Mouse (Mus musculus) heart, embryonic 10.5 days (tissue): ENCODE measurements at regions not wholly inside any gene's neighbourhood (a gene's known extent, or its start where the extent isn't known, plus 50 kb on each side); places are given as distances from the start of the nearest gene placed in this dataset.

Experiments used
- DNase-seq: peaks from one replicate; pipeline ENCODE4 v3.0.0-alpha.2; 2017; ENCODE audit warnings: low spot score
- H3K27ac ChIP-seq: fragments of 300-500 bp; sonication (generic); 2 replicates; pipeline ENCODE4 v1.5.1; 2016; ENCODE audit warnings: mild to moderate bottlenecking
- H3K27me3 ChIP-seq: fragments of 300-500 bp; sonication (generic); 2 replicates; pipeline ENCODE4 v1.6.1; 2016; ENCODE audit warnings: mild to moderate bottlenecking; ENCODE audit not compliant: poor library complexity, insufficient read depth, severe bottlenecking
- H3K36me3 ChIP-seq: fragments of 300-500 bp; sonication (generic); 2 replicates; pipeline ENCODE4 v1.6.1; 2016; ENCODE audit warnings: mild to moderate bottlenecking, moderate library complexity
- H3K4me1 ChIP-seq: fragments of 300-500 bp; sonication (generic); 2 replicates; pipeline ENCODE4 v1.6.1; 2016; ENCODE audit warnings: mild to moderate bottlenecking
- H3K4me3 ChIP-seq: fragments of 300-500 bp; sonication (generic); 2 replicates; pipeline ENCODE4 v1.5.1; 2016; ENCODE audit warnings: mild to moderate bottlenecking, moderate library complexity
- H3K9me3 ChIP-seq: fragments of 300-500 bp; sonication (generic); 2 replicates; pipeline ENCODE4 v1.6.1; 2016; ENCODE audit warnings: mild to moderate bottlenecking, moderate library complexity
- WGBS: fragments of 180-500 bp; shearing (Covaris S2); methylation state at CpG from one replicate; pipeline ENCODE4 v1.1.7; 2016; 5-methylcytosine and 5-hydroxymethylcytosine counted together

GRCm38 (mm10) chr8:79505381-79505780 is 106.1 kb upstream of the Smad1 start:
- WGBS, result 75% methylated on average over 5 of the region's 5 CpGs
- Histone ChIP-seq H3K27me3 (no peaks in the 10 kb centered on the region), H3K4me3 (no peak overlapping the region), H3K27ac (no peak overlapping the region), H3K36me3 (no peaks in the 10 kb centered on the region), H3K9me3 (no peaks in the 10 kb centered on the region), H3K4me1 (no peaks in the 10 kb centered on the region)
- no peak for DNase-seq

- Histone ChIP-seq H3K27ac (no peak overlapping the region), H3K27me3 (no peaks in the 10 kb centered on the region), H3K4me1 (no peaks in the 10 kb centered on the region; the same call in 1 of the 2 replicates), H3K4me3 (no peak overlapping the region), H3K9me3 (no peaks in the 10 kb centered on the region), H3K36me3 (no peaks in the 10 kb centered on the region)
- no peak for DNase-seq
- 65% methylated on average over 2 of the region's 2 CpGs for WGBS
These were observed 104.6 kb upstream of the Smad1 start for GRCm38 (mm10) chr8:79503906-79504305.

- no peaks in the 10 kb centered on the region for H3K27me3 ChIP-seq
- WGBS, result 68% methylated on average over 4 of the region's 4 CpGs
- H3K4me1 ChIP-seq, result peaks cover 9% of the 10 kb centered on the region
- no peaks in the 10 kb centered on the region for H3K9me3 ChIP-seq
- no peak for DNase-seq
- no peaks in the 10 kb centered on the region for H3K36me3 ChIP-seq
- no peak overlapping the region for H3K27ac ChIP-seq
- no peak overlapping the region for H3K4me3 ChIP-seq
These were observed 102.7 kb upstream of the Smad1 start for GRCm38 (mm10) chr8:79502062-79502461.

- H3K27ac ChIP-seq, result no peak overlapping the region
- no peak overlapping the region for H3K4me3 ChIP-seq
- WGBS, result 79% methylated on average over 11 of the region's 11 CpGs
These were observed 101.9 kb upstream of the Smad1 start for GRCm38 (mm10) chr8:79501238-79501637.

GRCm38 (mm10) chr8:79499258-79499657 is 99.9 kb upstream of the Smad1 start:
- H3K27ac ChIP-seq, result no peak overlapping the region

More at GRCm38 (mm10) chr8:79501238-79501637, 101.9 kb upstream of the Smad1 start:
- DNase-seq, result no peak
- peaks cover 9% of the 10 kb centered on the region for H3K4me1 ChIP-seq
- no peaks in the 10 kb centered on the region for H3K27me3 ChIP-seq
- H3K36me3 ChIP-seq, result no peaks in the 10 kb centered on the region
- H3K9me3 ChIP-seq, result no peaks in the 10 kb centered on the region

GRCm38 (mm10) chr8:79498611-79499010 is 99.3 kb upstream of the Smad1 start:
- no peak overlapping the region for H3K27ac ChIP-seq
- H3K9me3 ChIP-seq, result no peaks in the 10 kb centered on the region
- WGBS, result 74% methylated on average over 2 of the region's 2 CpGs
- H3K4me3 ChIP-seq, result no peak overlapping the region
- H3K27me3 ChIP-seq, result no peaks in the 10 kb centered on the region
- peaks cover 9% of the 10 kb centered on the region for H3K4me1 ChIP-seq
- DNase-seq, result no peak
- no peaks in the 10 kb centered on the region for H3K36me3 ChIP-seq

More at GRCm38 (mm10) chr8:79499258-79499657, 99.9 kb upstream of the Smad1 start:
- Histone ChIP-seq H3K4me3 (no peak overlapping the region), H3K36me3 (no peaks in the 10 kb centered on the region), H3K9me3 (no peaks in the 10 kb centered on the region), H3K27me3 (no peaks in the 10 kb centered on the region), H3K4me1 (peaks cover 9% of the 10 kb centered on the region)
- DNase-seq, result no peak
- 79% methylated on average over 2 of the region's 2 CpGs for WGBS

- Histone ChIP-seq H3K27me3 (no peaks in the 10 kb centered on the region), H3K9me3 (no peaks in the 10 kb centered on the region), H3K4me1 (peaks cover 11% of the 10 kb centered on the region; the same call in 1 of the 2 replicates), H3K36me3 (no peaks in the 10 kb centered on the region), H3K27ac (0 out of 2 replicates have a peak overlapping the region, but pooled peaks have one; percentile 10), H3K4me3 (no peak overlapping the region)
- DNase-seq, result no peak
- WGBS, result 55% methylated on average over 10 of the region's 10 CpGs
These were observed 91.9 kb upstream of the Smad1 start for GRCm38 (mm10) chr8:79491156-79491698.

- Histone ChIP-seq H3K4me3 (no peak overlapping the region), H3K36me3 (no peaks in the 10 kb centered on the region), H3K27ac (0 out of 2 replicates have a peak overlapping the region, but pooled peaks have one; percentile 10), H3K4me1 (peaks cover 11% of the 10 kb centered on the region; the same call in 1 of the 2 replicates), H3K27me3 (no peaks in the 10 kb centered on the region), H3K9me3 (no peaks in the 10 kb centered on the region)
- DNase-seq, result no peak
- WGBS, result 66% methylated on average over 4 of the region's 4 CpGs
These were observed 91.4 kb upstream of the Smad1 start for GRCm38 (mm10) chr8:79490739-79491138.

GRCm38 (mm10) chr8:79488861-79489260 is 89.5 kb upstream of the Smad1 start:
- no peak overlapping the region for H3K27ac ChIP-seq
- peaks cover 11% of the 10 kb centered on the region; the same call in 1 of the 2 replicates for H3K4me1 ChIP-seq
- H3K36me3 ChIP-seq, result no peaks in the 10 kb centered on the region
- no peaks in the 10 kb centered on the region for H3K27me3 ChIP-seq
- H3K9me3 ChIP-seq, result no peaks in the 10 kb centered on the region
- WGBS, result 75% methylated on average over 2 of the region's 2 CpGs
- no peak overlapping the region for H3K4me3 ChIP-seq
- DNase-seq, result no peak

GRCm38 (mm10) chr8:79487597-79487996 is 88.3 kb upstream of the Smad1 start:
- WGBS, result 77% methylated on average over 6 of the region's 6 CpGs
- no peaks in the 10 kb centered on the region for H3K36me3 ChIP-seq
- no peak for DNase-seq
- peaks cover 11% of the 10 kb centered on the region; the same call in 1 of the 2 replicates for H3K4me1 ChIP-seq
- no peak overlapping the region for H3K27ac ChIP-seq
- H3K4me3 ChIP-seq, result no peak overlapping the region
- H3K27me3 ChIP-seq, result no peaks in the 10 kb centered on the region
- H3K9me3 ChIP-seq, result no peaks in the 10 kb centered on the region

- DNase-seq, result peak; percentile 35
- Histone ChIP-seq H3K4me1 (no peaks in the 10 kb centered on the region), H3K4me3 (no peak overlapping the region), H3K27ac (no peak overlapping the region), H3K36me3 (no peaks in the 10 kb centered on the region), H3K27me3 (no peaks in the 10 kb centered on the region), H3K9me3 (no peaks in the 10 kb centered on the region)
- 85% methylated on average over 8 of the region's 8 CpGs for WGBS
These were observed 80.0 kb upstream of the Smad1 start for GRCm38 (mm10) chr8:79479326-79479725.

GRCm38 (mm10) chr8:79476012-79476411 is 76.7 kb upstream of the Smad1 start:
- DNase-seq, result no peak

GRCm38 (mm10) chr8:79474679-79475078 is 75.4 kb upstream of the Smad1 start:
- 70% methylated on average over 8 of the region's 8 CpGs for WGBS

More at GRCm38 (mm10) chr8:79476012-79476411, 76.7 kb upstream of the Smad1 start:
- Histone ChIP-seq H3K27ac (no peak overlapping the region), H3K9me3 (no peaks in the 10 kb centered on the region), H3K36me3 (no peaks in the 10 kb centered on the region), H3K27me3 (no peaks in the 10 kb centered on the region), H3K4me3 (no peak overlapping the region), H3K4me1 (no peaks in the 10 kb centered on the region)
- 79% methylated on average over 5 of the region's 5 CpGs for WGBS

GRCm38 (mm10) chr8:79452101-79452500 is 52.8 kb upstream of the Smad1 start:
- Histone ChIP-seq H3K4me1 (peaks cover 10% of the 10 kb centered on the region), H3K4me3 (no peak overlapping the region), H3K9me3 (no peaks in the 10 kb centered on the region), H3K27ac (no peak overlapping the region), H3K36me3 (no peaks in the 10 kb centered on the region), H3K27me3 (no peaks in the 10 kb centered on the region)
- no peak for DNase-seq

More at GRCm38 (mm10) chr8:79474679-79475078, 75.4 kb upstream of the Smad1 start:
- H3K9me3 ChIP-seq, result no peaks in the 10 kb centered on the region
- no peaks in the 10 kb centered on the region for H3K4me1 ChIP-seq
- H3K4me3 ChIP-seq, result no peak overlapping the region
- H3K27ac ChIP-seq, result no peak overlapping the region
- DNase-seq, result no peak
- H3K36me3 ChIP-seq, result no peaks in the 10 kb centered on the region
- no peaks in the 10 kb centered on the region for H3K27me3 ChIP-seq
